27 mouse cellular contexts compared by ENCODE assay signal in genomic region chr4:14291172-14291571, GRCm38 (mm10).
A peak's percentile ranks its signal among the peaks of the same experiment; 100 is the strongest.
DNase-seq lines count a peak whose midpoint lies in the region; ATAC-seq and TF ChIP-seq lines count a peak whose summit lies in the region.
"Had no signal": no experiment of that assay in that cellular context is flagged by ENCODE, and none has a peak within 500 bp of the region (broad histone marks: within the 10 kb centered on the region; RNA-seq: fewer than 3 reads in every experiment).

No protein-coding gene starts in this region.

- no peaks in the 10 kb centered on the region for H3K79me2 ChIP-seq in C2C12 (ENCODE audit: control insufficient read depth, insufficient read depth)
- H3K79me2 ChIP-seq in MEL (ENCODE audit: control insufficient read depth, insufficient read depth, low read length, poor library complexity): peaks cover 18% of the 10 kb centered on the region
- no peaks in the 10 kb centered on the region for H3K79me2 ChIP-seq in myocyte (ENCODE audit: control insufficient read depth, insufficient read depth)

- peak in 1 of 2 experiments; percentile 89; a peak in 2 of 4 replicates for TF ChIP-seq POLR2A in MEL (IDR thresholded peaks at IDR 0.05; ENCODE audit: control insufficient read depth in 1 of 2, insufficient read depth in 1 of 2, low read depth in 1 of 2, low read length in 2 of 2, poor library complexity in 1 of 2)
- no peak for TF ChIP-seq POLR2A in myocyte (IDR thresholded peaks at IDR 0.05; ENCODE audit: insufficient read length, low read depth)

- no peaks in the 10 kb centered on the region for H3K79me3 ChIP-seq in C2C12 (ENCODE audit: low read depth)

- TF ChIP-seq RAD21 in MEL (IDR thresholded peaks at IDR 0.05; ENCODE audit: low read depth, low read length): no peak

- 86% methylated on average over 4 of the region's 4 CpGs for WGBS in heart, postnatal 0 days

- no peaks in the 10 kb centered on the region for H3K27me3 ChIP-seq in heart, postnatal 0 days (ENCODE audit: control insufficient read depth, insufficient read depth, low read length)
- H3K27me3 ChIP-seq in C2C12 (ENCODE audit: control insufficient read depth, insufficient read depth, insufficient read length) (no peaks in the 10 kb centered on the region), MEL (ENCODE audit: control insufficient read depth in 1 of 2, insufficient read depth in 2 of 2, low read length in 2 of 2) (no peaks in the 10 kb centered on the region), myocyte (ENCODE audit: control insufficient read depth, insufficient read depth, insufficient read length) (no peaks in the 10 kb centered on the region)
- H3K27me3 ChIP-seq: hindbrain, embryonic 12.5 days; intestine, embryonic 15.5 days; limb, embryonic 13.5 days had no signal

- no peaks in the 10 kb centered on the region for H3K9me3 ChIP-seq in heart, postnatal 0 days (replicated peaks; ENCODE audit: control insufficient read depth, low read length)
- no peaks in the 10 kb centered on the region for H3K9me3 ChIP-seq in MEL (replicated peaks; ENCODE audit: insufficient read depth, low read length)
- H3K9me3 ChIP-seq: hindbrain, embryonic 12.5 days; intestine, embryonic 15.5 days; limb, embryonic 13.5 days had no signal

- peak overlapping the region; percentile 43; the same call in 1 of the 2 replicates for H3K4me2 ChIP-seq in heart, postnatal 0 days (ENCODE audit: low read depth, low read length)
- H3K4me2 ChIP-seq in myocyte (ENCODE audit: low read depth): peak overlapping the region; percentile 54
- H3K4me2 ChIP-seq: hindbrain, embryonic 12.5 days; intestine, embryonic 15.5 days; limb, embryonic 13.5 days had no signal

- H3ac ChIP-seq in C2C12 (ENCODE audit: control insufficient read depth, insufficient read length, low read depth): peak overlapping the region; percentile 67
- H3ac ChIP-seq in myocyte (ENCODE audit: control insufficient read depth, insufficient read length): no peak overlapping the region

- ATAC-seq in heart, postnatal 0 days (ENCODE audit: insufficient read depth, low read depth): no peak
- no peak for ATAC-seq in megakaryocyte-erythroid progenitor cell, adult 5-6 weeks (replicated peaks; ENCODE audit: low FRiP score, low TSS enrichment, poor library complexity, severe bottlenecking)
- ATAC-seq: activated CD4-positive, CD25-positive, alpha-beta regulatory T cell, adult 4 months; forebrain, embryonic 16.5 days; hindbrain, postnatal 0 days; intestine, embryonic 15.5 days; lung, postnatal 0 days had no signal

- H3K4me1 ChIP-seq in heart, postnatal 0 days (ENCODE audit: control insufficient read depth, insufficient read depth): 0 out of 2 replicates have a peak, but pooled peaks cover 9% of the 10 kb centered on the region
- peaks cover 10 to 18% of the 10 kb centered on the region in 2 experiments for H3K4me1 ChIP-seq in MEL (ENCODE audit: control insufficient read depth in 1 of 2, insufficient read depth in 2 of 2, low read length in 2 of 2)
- H3K4me1 ChIP-seq: hindbrain, embryonic 12.5 days; intestine, embryonic 15.5 days; limb, embryonic 13.5 days had no signal

- no peak overlapping the region for H3K27ac ChIP-seq in heart, postnatal 0 days (ENCODE audit: low read depth)
- H3K27ac ChIP-seq in MEL (ENCODE audit: control insufficient read depth, low read depth, low read length): peak overlapping the region; percentile 96
- H3K27ac ChIP-seq: gastrocnemius, adult 2 months; hindbrain, embryonic 12.5 days; hindbrain, postnatal 0 days; intestine, embryonic 15.5 days; limb, embryonic 13.5 days; macrophage; stomach, postnatal 0 days had no signal

- no peaks in the 10 kb centered on the region for H3K36me3 ChIP-seq in heart, postnatal 0 days (replicated peaks; ENCODE audit: control insufficient read depth, insufficient read depth, low read length)
- H3K36me3 ChIP-seq in C2C12 (ENCODE audit: control insufficient read depth, insufficient read depth) (no peaks in the 10 kb centered on the region), MEL (ENCODE audit: control insufficient read depth in 1 of 2, insufficient read depth in 2 of 2, low read length in 2 of 2) (peaks cover 0 to 39% of the 10 kb centered on the region in 2 experiments; a peak in 2 of 4 replicates), myocyte (ENCODE audit: control insufficient read depth, insufficient read depth) (no peaks in the 10 kb centered on the region)
- H3K36me3 ChIP-seq: hindbrain, embryonic 12.5 days; intestine, embryonic 15.5 days; limb, embryonic 13.5 days had no signal

- no peak for TF ChIP-seq EP300 in heart, postnatal 0 days (IDR thresholded peaks at IDR 0.05; ENCODE audit: low read depth)
- TF ChIP-seq EP300 in MEL (IDR thresholded peaks at IDR 0.05; ENCODE audit: low read depth in 1 of 2, low read length in 2 of 2): no peak

- no peak overlapping the region for H3K4me3 ChIP-seq in heart, postnatal 0 days (ENCODE audit: low read depth, low read length)
- H3K4me3 ChIP-seq in C2C12 (ENCODE audit: insufficient read depth, poor library complexity, severe bottlenecking) (peak overlapping the region; percentile 32), MEL (ENCODE audit: control insufficient read depth in 1 of 2, insufficient read depth in 1 of 2, low read depth in 2 of 2, low read length in 2 of 2) (peak overlapping the region; percentile 75 to 77), myocyte (peak overlapping the region; percentile 30)
- H3K4me3 ChIP-seq: erythroblast, embryonic 14.5 days; gastrocnemius, adult 2 months; hindbrain, embryonic 12.5 days; intestine, embryonic 15.5 days; limb, embryonic 13.5 days had no signal

- DNase-seq in heart, postnatal 0 days (ENCODE audit: low spot score): no peak
- no peak for DNase-seq in heart, adult 11 months
- DNase-seq in MEL (ENCODE audit: low read depth, low spot score): peak; percentile 93
- DNase-seq: adrenal gland, adult 2 months; adrenal gland, postnatal 36 days; cerebellum, adult 18-20 months; cerebellum, postnatal 10 days; gastrocnemius, adult 2 months; gastrocnemius, postnatal 36 days; heart, postnatal 36 days; kidney, adult 2 months; kidney, postnatal 36 days; midbrain, embryonic 14.5 days; spleen, adult 18-20 months had no signal

- H3K9ac ChIP-seq in heart, postnatal 0 days (replicated peaks; ENCODE audit: low read depth, low read length): no peak overlapping the region
- peak overlapping the region; percentile 81 for H3K9ac ChIP-seq in MEL (ENCODE audit: control insufficient read depth, low read depth, low read length, poor library complexity, severe bottlenecking)
- H3K9ac ChIP-seq: hindbrain, embryonic 12.5 days; intestine, embryonic 15.5 days; limb, embryonic 13.5 days had no signal

- no peak for TF ChIP-seq CTCF in heart, postnatal 0 days (IDR thresholded peaks at IDR 0.05; ENCODE audit: low read depth)
- no peak for TF ChIP-seq CTCF in C2C12 (IDR thresholded peaks at IDR 0.05; ENCODE audit: control insufficient read depth, insufficient read depth, insufficient read length)
- TF ChIP-seq CTCF in MEL (IDR thresholded peaks at IDR 0.05 in 2 of 3, conservative IDR thresholded peaks at IDR 0.05 in 1 of 3; ENCODE audit: control insufficient read depth in 1 of 3, insufficient read depth in 1 of 3, low read depth in 2 of 3, low read length in 3 of 3, poor library complexity in 1 of 3, severe bottlenecking in 1 of 3): no peak

TF ChIP-seq in C2C12, 6 proteins besides CTCF, POLR2A, EP300 and RAD21:
- no peak for TF ChIP-seq MAX (IDR thresholded peaks at IDR 0.05)
- TF ChIP-seq MYOD1 (IDR thresholded peaks at IDR 0.05; ENCODE audit: control insufficient read depth, insufficient read length, low read depth): no peak
- TF ChIP-seq MYOG (IDR thresholded peaks at IDR 0.05; ENCODE audit: control insufficient read depth, extremely low read depth, insufficient read length): no peak
- no peak for TF ChIP-seq USF1 (IDR thresholded peaks at IDR 0.05; ENCODE audit: low read depth)
- no peak for TF ChIP-seq FOSL1 (IDR thresholded peaks at IDR 0.05; ENCODE audit: insufficient read depth, low read length, poor library complexity, severe bottlenecking)
- TF ChIP-seq CEBPB (IDR thresholded peaks at IDR 0.05; ENCODE audit: low read depth): no peak

TF ChIP-seq in MEL, 35 proteins besides CTCF, POLR2A, EP300 and RAD21 (continues in another document):
- no peak for TF ChIP-seq KAT2A (conservative IDR thresholded peaks at IDR 0.05; ENCODE audit: low read depth, low read length)
- TF ChIP-seq JUND (IDR thresholded peaks at IDR 0.05; ENCODE audit: low read depth, low read length): no peak
- TF ChIP-seq CHD1 (IDR thresholded peaks at IDR 0.05; ENCODE audit: low read depth, low read length): 0 out of 2 replicates have a peak, but pooled peaks have one; percentile 35
- no peak for TF ChIP-seq GABPA (IDR thresholded peaks at IDR 0.05; ENCODE audit: low read depth, low read length)
- TF ChIP-seq RCOR1 (IDR thresholded peaks at IDR 0.05; ENCODE audit: low read depth, low read length): no peak
- TF ChIP-seq ZKSCAN1 (IDR thresholded peaks at IDR 0.05; ENCODE audit: low read depth, low read length): no peak
- TF ChIP-seq ZC3H11A (IDR thresholded peaks at IDR 0.05; ENCODE audit: low read depth, low read length): no peak
- peak; percentile 50; the same call in 1 of the 2 replicates for TF ChIP-seq SIN3A (IDR thresholded peaks at IDR 0.05; ENCODE audit: low read length)
- TF ChIP-seq UBTF (IDR thresholded peaks at IDR 0.05; ENCODE audit: borderline replicate concordance, insufficient read depth, low read depth, low read length): no peak
- TF ChIP-seq TAL1 (IDR thresholded peaks at IDR 0.05; ENCODE audit: low read length): no peak
- TF ChIP-seq NELFE (IDR thresholded peaks at IDR 0.05; ENCODE audit: low read depth, low read length): peak; percentile 80
- TF ChIP-seq ZMIZ1 (IDR thresholded peaks at IDR 0.05; ENCODE audit: low read depth, low read length): peak; percentile 88

TF ChIP-seq in myocyte, 11 proteins besides CTCF, POLR2A, EP300 and RAD21:
- TF ChIP-seq TCF12 (IDR thresholded peaks at IDR 0.05; ENCODE audit: insufficient read depth, poor library complexity, severe bottlenecking) (no peak), MYOD1 (IDR thresholded peaks at IDR 0.05; ENCODE audit: control insufficient read depth in 1 of 3, insufficient read length in 2 of 3, low read depth in 2 of 3) (no peak), POLR2AphosphoS2 (IDR thresholded peaks at IDR 0.05; ENCODE audit: insufficient read length, low read depth) (no peak), TCF3 (IDR thresholded peaks at IDR 0.05; ENCODE audit: insufficient read length, low read depth) (no peak), CEBPB (IDR thresholded peaks at IDR 0.05; ENCODE audit: insufficient read depth, poor library complexity, severe bottlenecking) (no peak)
